In the genomic region with DNA sequence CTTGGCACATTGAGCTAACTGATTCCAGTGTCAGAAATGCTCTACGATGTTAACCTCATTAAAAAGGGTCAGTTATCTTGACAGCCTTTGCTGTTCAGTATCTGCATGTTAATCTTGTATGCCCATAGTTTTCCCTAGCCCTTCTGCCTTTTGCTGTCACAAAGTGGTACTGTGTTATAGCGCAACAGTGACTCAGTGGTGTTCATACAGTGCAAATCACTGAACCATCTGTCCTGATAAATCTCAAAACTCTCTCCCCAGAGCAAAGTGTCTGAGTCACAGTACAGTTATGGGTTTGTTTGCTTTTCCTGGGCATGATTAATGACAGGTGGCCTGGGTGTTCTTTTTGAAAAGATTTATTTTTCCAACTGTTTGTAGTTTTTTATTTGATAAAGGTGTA, we compare ENCODE assay signal across 15 mouse cellular contexts.
DNase-seq lines count a peak whose midpoint lies in the region; ATAC-seq and TF ChIP-seq lines count a peak whose summit lies in the region.
"Had no signal": no experiment of that assay in that cellular context is flagged by ENCODE, and none has a peak within 500 bp of the region (broad histone marks: within the 10 kb centered on the region; RNA-seq: fewer than 3 reads in every experiment).

No protein-coding gene starts in this region.

- no peaks in the 10 kb centered on the region for H3K27me3 ChIP-seq in forebrain, embryonic 13.5 days
- H3K27me3 ChIP-seq in forebrain, embryonic 11.5 days (ENCODE audit: control insufficient read depth, insufficient read depth, low read length), result no peaks in the 10 kb centered on the region
- H3K27me3 ChIP-seq in stomach, embryonic 14.5 days (ENCODE audit: control insufficient read depth, insufficient read depth, low read length), result no peaks in the 10 kb centered on the region
- H3K27me3 ChIP-seq in stomach, postnatal 0 days (ENCODE audit: control insufficient read depth, insufficient read depth, low read length), result no peaks in the 10 kb centered on the region
- H3K27me3 ChIP-seq in forebrain, embryonic 15.5 days, result no peaks in the 10 kb centered on the region
- H3K27me3 ChIP-seq: heart, embryonic 15.5 days; liver, embryonic 13.5 days had no signal

- DNase-seq in forebrain, embryonic 11.5 days (ENCODE audit: low spot score), result no peak
- DNase-seq in stomach, postnatal 0 days (ENCODE audit: low spot score), result no peak
- DNase-seq in kidney, adult 8-10 months, result no peak
- DNase-seq in lung, postnatal 36 days, result no peak
- DNase-seq: gastrocnemius, postnatal 25 days; kidney, postnatal 36 days; liver, embryonic 13.5 days; lung, postnatal 10 days; thymus, postnatal 14 days had no signal

- H3K4me1 ChIP-seq in forebrain, embryonic 13.5 days, result peaks cover 6% of the 10 kb centered on the region
- H3K4me1 ChIP-seq in forebrain, embryonic 11.5 days (replicated peaks; ENCODE audit: control insufficient read depth, insufficient read depth, low read length), result 0 out of 2 replicates have a peak, but pooled peaks cover 2% of the 10 kb centered on the region
- no peaks in the 10 kb centered on the region for H3K4me1 ChIP-seq in stomach, embryonic 14.5 days (ENCODE audit: control insufficient read depth, insufficient read depth, low read length)
- no peaks in the 10 kb centered on the region for H3K4me1 ChIP-seq in stomach, postnatal 0 days (replicated peaks; ENCODE audit: control insufficient read depth, insufficient read depth)
- H3K4me1 ChIP-seq in forebrain, embryonic 15.5 days, result peaks cover 9% of the 10 kb centered on the region; the same call in 1 of the 2 replicates
- H3K4me1 ChIP-seq: heart, embryonic 15.5 days; liver, embryonic 13.5 days; midbrain, embryonic 10.5 days had no signal

- 60% methylated on average over 2 of the region's 2 CpGs for WGBS in forebrain, embryonic 13.5 days
- WGBS in forebrain, embryonic 11.5 days, result 63% methylated on average over 2 of the region's 2 CpGs
- 54% methylated on average over 2 of the region's 2 CpGs for WGBS in stomach, embryonic 14.5 days
- 40% methylated on average over 2 of the region's 2 CpGs for WGBS in stomach, postnatal 0 days
- 39% methylated on average over 2 of the region's 2 CpGs for WGBS in forebrain, embryonic 15.5 days

- no peaks in the 10 kb centered on the region for H3K9me3 ChIP-seq in forebrain, embryonic 13.5 days (replicated peaks)
- H3K9me3 ChIP-seq in forebrain, embryonic 11.5 days (ENCODE audit: control insufficient read depth, low read length), result no peaks in the 10 kb centered on the region
- H3K9me3 ChIP-seq in stomach, embryonic 14.5 days (ENCODE audit: control insufficient read depth, low read depth, low read length), result no peaks in the 10 kb centered on the region
- H3K9me3 ChIP-seq in stomach, postnatal 0 days (ENCODE audit: control insufficient read depth, low read length), result no peaks in the 10 kb centered on the region
- no peaks in the 10 kb centered on the region for H3K9me3 ChIP-seq in forebrain, embryonic 15.5 days
- H3K9me3 ChIP-seq: heart, embryonic 15.5 days; liver, embryonic 13.5 days; midbrain, embryonic 10.5 days had no signal

- H3K4me3 ChIP-seq in forebrain, embryonic 13.5 days, result no peak overlapping the region
- no peak overlapping the region for H3K4me3 ChIP-seq in forebrain, embryonic 11.5 days (ENCODE audit: low read depth, low read length)
- H3K4me3 ChIP-seq in stomach, embryonic 14.5 days (ENCODE audit: low read depth, low read length), result no peak overlapping the region
- H3K4me3 ChIP-seq in stomach, postnatal 0 days (ENCODE audit: low read depth, low read length), result no peak overlapping the region
- no peak overlapping the region for H3K4me3 ChIP-seq in forebrain, embryonic 15.5 days
- H3K4me3 ChIP-seq: erythroblast, embryonic 14.5 days; heart, embryonic 15.5 days; liver, embryonic 13.5 days; midbrain, embryonic 10.5 days had no signal

- H3K36me3 ChIP-seq in forebrain, embryonic 13.5 days (ENCODE audit: poor library complexity, severe bottlenecking), result no peaks in the 10 kb centered on the region
- no peaks in the 10 kb centered on the region for H3K36me3 ChIP-seq in forebrain, embryonic 11.5 days (ENCODE audit: control insufficient read depth, insufficient read depth, low read length)
- no peaks in the 10 kb centered on the region for H3K36me3 ChIP-seq in stomach, embryonic 14.5 days (ENCODE audit: control insufficient read depth, insufficient read depth, low read length)
- no peaks in the 10 kb centered on the region for H3K36me3 ChIP-seq in stomach, postnatal 0 days (ENCODE audit: control insufficient read depth, insufficient read depth, low read length)
- H3K36me3 ChIP-seq in forebrain, embryonic 15.5 days, result no peaks in the 10 kb centered on the region
- H3K36me3 ChIP-seq: heart, embryonic 15.5 days; liver, embryonic 13.5 days; midbrain, embryonic 10.5 days had no signal

- H3K4me2 ChIP-seq in forebrain, embryonic 13.5 days, result no peak overlapping the region
- H3K4me2 ChIP-seq in forebrain, embryonic 11.5 days (ENCODE audit: low read depth, low read length, severe bottlenecking), result no peak overlapping the region
- no peak overlapping the region for H3K4me2 ChIP-seq in stomach, embryonic 14.5 days (replicated peaks; ENCODE audit: low read depth, low read length)
- H3K4me2 ChIP-seq in stomach, postnatal 0 days (replicated peaks; ENCODE audit: low read depth), result no peak overlapping the region
- no peak overlapping the region for H3K4me2 ChIP-seq in forebrain, embryonic 15.5 days (replicated peaks)
- H3K4me2 ChIP-seq: heart, embryonic 15.5 days; liver, embryonic 13.5 days had no signal

- H3K9ac ChIP-seq in forebrain, embryonic 13.5 days, result no peak overlapping the region
- H3K9ac ChIP-seq in forebrain, embryonic 11.5 days (ENCODE audit: low read length), result no peak overlapping the region
- no peak overlapping the region for H3K9ac ChIP-seq in stomach, embryonic 14.5 days (replicated peaks; ENCODE audit: low read depth, low read length)
- H3K9ac ChIP-seq in stomach, postnatal 0 days (ENCODE audit: low read length), result no peak overlapping the region
- no peak overlapping the region for H3K9ac ChIP-seq in forebrain, embryonic 15.5 days (replicated peaks)
- H3K9ac ChIP-seq: heart, embryonic 15.5 days; liver, embryonic 13.5 days had no signal

- H3K27ac ChIP-seq in forebrain, embryonic 13.5 days, result no peak overlapping the region
- H3K27ac ChIP-seq in forebrain, embryonic 11.5 days (ENCODE audit: low read depth, low read length), result no peak overlapping the region
- no peak overlapping the region for H3K27ac ChIP-seq in stomach, embryonic 14.5 days (ENCODE audit: low read length)
- H3K27ac ChIP-seq in stomach, postnatal 0 days (replicated peaks), result no peak overlapping the region
- no peak overlapping the region for H3K27ac ChIP-seq in forebrain, embryonic 15.5 days (replicated peaks)
- H3K27ac ChIP-seq: heart, embryonic 15.5 days; liver, embryonic 13.5 days; midbrain, embryonic 10.5 days had no signal

- TF ChIP-seq EP300 in stomach, postnatal 0 days (optimal IDR thresholded peaks at IDR 0.05), result no peak

- TF ChIP-seq CTCF in stomach, postnatal 0 days (IDR thresholded peaks at IDR 0.05; ENCODE audit: low read depth), result no peak

- ATAC-seq in forebrain, embryonic 13.5 days, result peak; percentile 69
- no peak for ATAC-seq in forebrain, embryonic 11.5 days (replicated peaks; ENCODE audit: low FRiP score)
- peak; percentile 46; the same call in 1 of the 2 replicates for ATAC-seq in stomach, embryonic 14.5 days (ENCODE audit: insufficient number of reproducible peaks, insufficient read depth, low FRiP score, low read depth)
- no peak for ATAC-seq in stomach, postnatal 0 days (ENCODE audit: low FRiP score, low TSS enrichment)
- ATAC-seq in forebrain, embryonic 15.5 days (replicated peaks), result peak; percentile 75

Comparison
In these comparisons a context has a peak if more than half of its experiments do, and no peak if none do; other contexts are left out.
1. ATAC-seq: peak in forebrain, embryonic 13.5 days (single experiment), stomach, embryonic 14.5 days (single experiment) and forebrain, embryonic 15.5 days (single experiment); none in forebrain, embryonic 11.5 days (single experiment) and stomach, postnatal 0 days (single experiment).